Mouse (Mus musculus): Measurements from ENCODE around the gene Dkkl1.
"Not testable (repeated sequence)": the region's sequence is repeated elsewhere in the genome, so short reads cannot be mapped to it uniquely, and the experiment has no call there.

The Dkkl1 gene

DNA sequence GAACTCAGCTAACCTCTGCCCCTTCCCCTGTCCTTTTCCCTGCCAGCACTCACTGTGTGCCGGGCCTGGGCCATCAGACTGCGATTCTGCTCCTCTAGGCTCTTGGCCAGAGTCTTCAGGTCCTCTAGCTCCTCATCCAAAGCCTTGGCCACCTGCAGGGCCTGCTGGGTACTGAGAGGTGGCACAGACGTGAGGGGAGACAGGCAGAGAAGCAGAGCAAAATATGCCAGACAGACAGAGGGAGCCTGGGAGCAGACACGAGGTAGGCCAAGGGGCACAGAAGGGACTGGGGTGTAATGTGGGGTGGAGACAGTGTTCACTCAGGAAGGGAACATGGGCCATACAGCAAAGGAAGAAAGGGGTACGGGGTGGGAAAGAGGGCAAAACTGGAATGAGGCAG, 18.5 kb downstream of the Dkkl1 start:
- no peak for DNase-seq (ENCODE audit: low read depth, low spot score)

- no peak for DNase-seq (ENCODE audit: low read depth, low spot score)
These were observed 19.2 kb downstream of the Dkkl1 start for GRCm38 (mm10) chr7:45192585-45193310.

GRCm38 (mm10) chr7:45191803-45192363, 20.1 kb downstream of the Dkkl1 start:
- DNase-seq (ENCODE audit: low read depth, low spot score) = no peak

DNA sequence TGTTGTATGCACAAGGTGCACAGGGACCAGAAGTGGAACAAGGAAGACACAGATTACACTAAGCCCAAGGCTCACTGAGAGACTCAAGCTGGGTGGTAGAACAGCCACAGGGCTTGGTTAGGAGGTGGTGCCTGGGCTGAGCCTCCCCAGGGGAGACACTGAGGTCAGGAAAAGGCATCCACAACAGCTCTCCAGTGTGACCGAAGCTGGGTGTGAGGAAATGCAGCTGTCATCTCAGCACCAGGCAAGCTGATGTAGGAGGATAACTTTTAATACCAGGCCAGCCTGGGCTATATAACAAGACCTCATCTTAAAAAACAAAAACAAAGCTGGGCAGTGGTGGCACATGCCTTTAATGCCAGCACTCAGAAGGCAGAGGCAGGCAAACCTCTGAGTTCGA, 20.8 kb downstream of the Dkkl1 start:
- DNase-seq (ENCODE audit: low read depth, low spot score) = no peak

DNA sequence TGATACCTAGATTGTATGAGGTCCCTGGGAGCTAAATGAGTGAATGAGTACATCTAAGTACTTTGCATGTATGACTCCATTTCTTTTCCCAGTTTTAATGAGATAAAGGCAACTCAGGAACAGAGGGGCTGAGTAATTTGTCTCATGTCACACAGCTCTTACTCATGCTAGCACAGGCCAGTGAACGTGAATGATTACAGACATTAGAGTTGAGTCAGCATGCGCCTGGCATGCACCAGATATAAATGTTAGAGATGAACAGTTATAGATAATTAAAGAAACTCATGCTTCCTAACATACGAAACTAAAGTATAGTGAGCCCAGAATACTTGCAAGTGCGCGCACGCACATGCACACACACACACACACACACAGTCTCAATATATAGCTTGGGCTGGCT, 21.8 kb downstream of the Dkkl1 start:
- no peak for DNase-seq (ENCODE audit: low read depth, low spot score)

DNA sequence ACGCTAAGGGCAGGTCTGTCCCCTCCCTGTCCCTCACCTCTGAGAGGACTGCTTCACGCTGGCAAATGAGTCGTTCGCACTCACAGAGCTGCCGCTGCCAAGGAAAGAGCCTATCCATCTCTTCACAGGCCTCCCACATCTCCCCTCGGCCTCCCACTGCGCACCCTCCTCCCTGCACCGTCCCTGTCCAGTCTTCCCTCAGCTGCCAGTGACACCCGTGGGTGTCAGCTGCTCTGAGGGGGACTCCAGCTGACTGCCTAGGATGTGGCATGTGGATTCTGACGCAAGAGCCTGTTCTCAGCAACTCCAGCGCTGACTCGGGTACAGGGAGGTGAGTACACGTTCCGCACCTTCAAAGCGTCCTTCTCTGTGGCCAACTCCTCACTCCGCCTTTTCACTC, 22.3 kb downstream of the Dkkl1 start:
- DNase-seq (ENCODE audit: low read depth, low spot score) = no peak

DNA sequence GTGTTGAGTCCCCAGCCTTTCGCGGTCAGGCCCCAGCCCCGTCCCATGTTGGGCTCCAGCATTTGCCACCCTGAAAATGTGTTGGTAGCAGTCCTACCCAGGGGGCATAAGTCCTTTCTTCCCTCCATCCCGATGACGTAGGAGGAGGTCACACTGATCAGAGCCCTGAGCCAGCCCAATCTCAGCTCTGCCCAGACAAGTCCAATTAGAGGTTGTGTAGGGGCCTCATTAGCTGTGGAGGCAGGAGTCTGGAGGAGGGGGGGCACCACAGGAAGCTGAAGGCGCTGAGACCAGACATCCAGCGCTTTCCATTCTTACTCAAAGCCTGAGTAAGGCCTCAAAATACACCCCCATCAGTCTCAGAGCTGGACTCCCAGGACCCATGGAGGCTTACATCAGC, 26.0 kb downstream of the Dkkl1 start:
- no peak for DNase-seq (ENCODE audit: low read depth, low spot score)

GRCm38 (mm10) chr7:45183672-45184071, 28.3 kb downstream of the Dkkl1 start:
- DNase-seq (ENCODE audit: low read depth, low spot score) = no peak

DNA sequence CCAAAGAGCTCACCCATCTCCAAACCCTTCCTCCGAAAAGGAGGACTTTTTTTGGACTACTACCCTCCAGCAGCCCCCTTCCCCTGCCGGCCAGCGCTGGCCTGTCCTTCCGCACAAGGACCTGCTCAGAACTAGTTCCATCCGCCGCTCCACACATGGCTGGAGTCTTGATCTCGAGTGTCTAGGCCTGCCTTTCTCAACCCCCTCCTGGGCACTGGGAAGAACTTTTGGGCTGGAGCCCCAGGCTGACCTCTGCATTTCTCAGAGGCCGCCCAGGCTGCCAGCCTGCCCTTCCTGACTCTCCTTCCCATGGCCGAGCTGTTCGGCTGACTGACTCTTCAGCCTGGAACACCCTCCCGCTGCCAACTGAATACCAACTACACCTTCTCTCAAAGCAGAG, 29.3 kb downstream of the Dkkl1 start:
- no peak for DNase-seq (ENCODE audit: low read depth, low spot score)

GRCm38 (mm10) chr7:45182199-45182601, 29.7 kb downstream of the Dkkl1 start:
- DNase-seq (ENCODE audit: low read depth, low spot score) = peak; percentile 86

DNA sequence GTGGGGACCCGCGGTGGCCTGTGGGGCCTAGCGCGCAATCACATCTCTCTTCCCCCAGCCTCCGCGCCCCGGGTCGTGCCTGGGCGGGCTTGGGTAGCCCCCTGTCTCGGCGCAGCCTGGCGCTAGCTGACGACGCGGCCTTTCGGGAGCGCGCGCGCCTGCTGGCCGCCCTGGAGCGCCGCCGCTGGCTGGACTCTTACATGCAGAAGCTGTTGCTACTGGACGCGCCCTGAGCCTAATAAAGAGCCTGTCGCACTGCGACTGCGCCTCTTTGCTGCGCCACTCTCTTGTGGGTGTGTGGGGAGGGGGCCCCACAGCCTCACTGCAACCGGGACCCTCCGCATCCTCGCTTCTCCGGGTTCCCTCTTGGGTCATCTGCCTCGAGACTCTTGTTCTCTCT, 30.4 kb downstream of the Dkkl1 start:
- no peak for DNase-seq (ENCODE audit: low read depth, low spot score)

DNA sequence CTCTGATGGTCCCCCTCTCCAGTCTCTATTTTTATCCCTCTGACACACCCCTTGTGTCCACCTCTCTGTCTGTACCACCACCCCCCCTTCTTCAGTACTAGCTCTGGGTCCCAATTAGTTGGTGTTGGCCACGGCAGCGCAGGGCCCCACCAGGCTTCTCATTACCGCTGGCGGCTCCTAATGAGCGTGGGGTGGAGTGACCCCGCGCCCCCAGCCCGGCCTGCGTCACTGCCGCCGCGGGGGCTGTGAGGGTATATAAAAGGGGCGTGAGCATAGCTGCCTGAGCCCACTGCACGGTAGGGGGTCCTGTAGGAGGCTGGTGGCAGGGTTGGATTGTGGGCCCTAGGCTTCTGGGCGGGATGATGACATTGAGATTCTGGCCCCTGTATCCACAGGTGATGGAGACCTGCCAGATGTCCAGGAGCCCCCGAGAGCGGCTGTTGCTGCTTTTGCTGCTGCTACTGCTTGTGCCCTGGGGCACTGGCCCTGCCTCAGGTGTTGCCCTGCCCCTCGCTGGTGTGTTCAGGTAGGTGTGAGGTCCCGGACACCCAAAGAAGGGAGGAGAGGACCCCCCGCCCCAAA, 31.0 kb downstream of the Dkkl1 start, which contains the start of gene Pth2:
Gene Pth2 (plus strand): TSS at position 100 of the 582 bp plus-strand sequence.
- no peak for DNase-seq (ENCODE audit: low read depth, low spot score)

DNA sequence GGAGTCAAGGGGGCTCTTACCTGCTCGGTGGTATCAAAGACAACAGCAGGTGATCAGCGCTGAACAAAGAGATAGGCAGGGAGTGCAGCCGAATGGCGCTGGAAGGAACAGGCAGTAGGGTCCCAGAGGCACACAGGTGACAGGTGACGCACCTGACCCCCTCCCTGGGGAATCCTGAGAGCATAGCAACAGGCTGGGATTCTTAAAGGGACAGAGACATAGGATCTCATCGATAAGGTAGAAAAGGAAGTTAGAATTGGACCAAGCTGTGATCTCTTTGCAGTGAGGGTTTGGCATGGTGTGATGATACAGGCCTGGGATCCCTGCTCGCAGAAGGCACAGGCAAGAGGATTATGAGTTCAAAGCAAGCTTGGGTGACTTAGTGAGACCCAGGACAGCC, 32.5 kb downstream of the Dkkl1 start, which contains the start of gene Gfy:
Gene Gfy (minus strand): TSS at position 101 of the 400 bp plus-strand sequence.
- DNase-seq (ENCODE audit: low read depth, low spot score) = no peak

- no peak for DNase-seq (ENCODE audit: low read depth, low spot score)
These were observed 33.4 kb downstream of the Dkkl1 start for GRCm38 (mm10) chr7:45178550-45178949.

DNA sequence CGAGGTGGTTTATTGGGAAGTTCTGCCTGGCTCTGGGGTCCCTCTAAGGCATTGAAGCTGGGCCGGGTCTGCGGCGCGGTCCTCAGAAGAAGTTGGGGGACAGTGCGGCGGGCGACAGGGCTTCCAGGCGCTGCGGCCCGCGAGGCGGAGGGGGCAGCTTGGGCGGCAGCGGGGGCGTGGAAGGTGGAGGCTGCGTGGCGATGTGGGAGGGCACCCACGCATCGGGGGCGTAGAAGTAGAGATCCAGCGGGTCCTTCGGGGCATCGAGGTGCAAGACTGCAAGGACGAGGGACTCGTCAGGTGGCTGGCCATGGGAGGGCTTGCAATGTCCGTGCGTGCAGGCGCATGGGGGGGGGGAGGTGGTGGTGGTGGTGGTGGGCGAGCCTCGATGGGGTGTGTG, 35.6 kb downstream of the Dkkl1 start:
- DNase-seq (ENCODE audit: low read depth, low spot score) = no peak

GRCm38 (mm10) chr7:45175929-45176328, 36.0 kb downstream of the Dkkl1 start:
- DNase-seq (ENCODE audit: low read depth, low spot score) = no peak

DNA sequence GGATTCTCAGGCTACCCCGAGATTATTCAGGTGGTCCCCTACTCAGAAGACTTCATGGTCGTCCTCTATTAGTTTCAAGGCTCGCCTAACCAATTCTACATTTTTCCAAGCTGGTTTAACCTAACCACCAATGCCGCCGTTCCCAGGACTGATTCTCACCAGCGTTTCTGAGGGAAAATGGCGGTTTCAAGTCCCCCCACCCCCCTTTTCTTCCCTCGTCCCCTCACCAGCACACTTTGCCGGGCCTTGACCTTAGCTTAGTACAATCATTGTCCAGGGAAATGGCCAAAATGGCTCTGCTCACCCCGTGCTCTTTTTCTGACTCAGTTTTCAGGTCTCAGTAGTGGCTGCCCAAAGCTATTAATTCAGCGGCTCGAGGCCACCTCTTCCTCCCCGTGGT, 36.5 kb downstream of the Dkkl1 start:
- no peak for DNase-seq (ENCODE audit: low read depth, low spot score)

DNA sequence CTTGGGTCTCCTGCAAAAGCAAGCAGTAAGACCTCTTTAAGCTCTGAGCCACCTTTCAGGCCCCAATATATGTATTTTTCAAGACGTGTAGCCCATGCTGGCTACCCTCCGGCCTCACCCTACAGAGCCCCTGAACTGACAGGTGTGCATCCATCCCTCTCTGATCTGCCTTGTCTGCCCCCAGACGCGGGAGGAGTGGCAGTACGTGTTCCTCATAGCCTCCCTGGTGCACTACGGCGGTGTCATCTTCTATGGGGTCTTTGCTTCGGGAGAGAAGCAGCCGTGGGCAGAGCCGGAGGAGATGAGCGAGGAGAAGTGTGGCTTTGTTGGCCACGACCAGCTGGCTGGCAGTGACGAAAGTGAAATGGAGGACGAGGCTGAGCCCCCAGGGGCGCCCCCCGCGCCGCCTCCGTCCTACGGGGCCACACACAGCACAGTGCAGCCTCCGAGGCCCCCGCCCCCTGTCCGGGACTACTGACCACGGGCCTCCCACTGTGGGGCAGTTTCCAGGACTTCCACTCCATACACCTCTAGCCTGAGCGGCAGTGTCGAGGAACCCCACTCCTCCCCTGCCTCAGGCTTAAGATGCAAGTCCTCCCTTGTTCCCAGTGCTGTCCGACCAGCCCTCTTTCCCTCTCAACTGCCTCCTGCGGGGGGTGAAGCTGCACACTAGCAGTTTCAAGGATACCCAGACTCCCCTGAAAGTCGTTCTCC, 37.2 kb downstream of the Dkkl1 start:
- no peak for DNase-seq (ENCODE audit: low read depth, low spot score)

GRCm38 (mm10) chr7:45173772-45174171, 38.2 kb downstream of the Dkkl1 start:
- DNase-seq (ENCODE audit: low read depth, low spot score) = not testable (repeated sequence)

DNA sequence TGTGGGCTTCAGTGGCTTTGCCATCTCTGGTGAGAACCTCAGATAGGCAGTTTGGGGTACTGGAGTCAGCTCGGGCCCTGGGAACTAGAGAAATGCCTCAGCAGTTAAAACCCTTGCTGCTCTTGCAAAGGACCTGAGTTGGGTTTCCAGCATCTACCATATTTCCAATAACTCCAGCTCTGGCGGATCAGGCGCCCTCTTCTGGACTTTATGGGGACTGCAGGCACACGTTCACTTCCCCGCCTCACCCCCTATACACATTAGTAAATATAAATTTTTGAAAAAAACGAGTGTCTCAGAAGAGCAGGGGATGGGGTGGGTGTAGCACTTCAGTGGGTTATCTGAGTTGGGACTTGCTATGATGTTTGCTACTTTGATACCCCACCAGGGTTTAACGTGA, 39.0 kb downstream of the Dkkl1 start:
- DNase-seq (ENCODE audit: low read depth, low spot score) = no peak

DNA sequence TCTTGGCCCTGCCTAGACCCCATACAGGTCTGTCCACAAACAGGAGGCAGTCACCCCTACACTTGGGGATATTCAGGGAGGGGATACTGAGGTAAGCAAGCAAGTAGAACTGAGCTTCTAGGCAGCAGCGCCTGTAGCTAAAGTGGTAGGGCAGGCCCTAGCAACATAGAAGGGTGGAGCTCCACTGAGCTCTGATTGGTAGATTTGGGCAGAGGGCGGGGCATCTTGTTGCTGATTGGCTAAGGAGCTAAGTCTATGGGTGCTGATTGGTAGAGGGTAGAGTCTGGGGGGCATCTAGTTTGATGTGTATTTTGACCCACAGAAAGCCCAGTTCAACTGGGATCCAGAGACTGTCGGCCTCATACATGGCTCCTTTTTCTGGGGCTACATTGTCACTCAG, 42.5 kb downstream of the Dkkl1 start:
- DNase-seq (ENCODE audit: low read depth, low spot score) = no peak

DNA sequence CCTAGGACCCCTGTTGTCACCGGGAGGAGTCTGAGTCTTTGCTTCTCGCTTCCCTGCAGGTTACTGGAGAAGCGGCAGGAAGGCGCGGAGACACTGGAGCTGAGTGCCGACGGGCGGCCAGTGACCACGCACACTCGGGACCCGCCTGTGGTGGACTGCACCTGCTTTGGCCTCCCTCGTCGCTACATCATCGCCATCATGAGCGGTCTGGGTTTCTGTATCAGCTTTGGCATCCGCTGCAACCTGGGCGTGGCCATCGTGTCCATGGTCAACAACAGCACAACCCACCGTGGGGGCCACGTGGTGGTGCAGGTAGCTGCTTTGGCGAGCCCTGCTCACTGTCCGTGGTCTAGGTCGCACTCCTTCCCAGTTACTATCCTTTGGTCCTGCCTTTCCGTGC, 43.3 kb downstream of the Dkkl1 start:
- DNase-seq (ENCODE audit: low read depth, low spot score) = no peak

Measured in WW6 (cell line).